Mouse (Mus musculus) layer of hippocampus, postnatal 14 days (tissue): ENCODE measurements around the gene Parp12. TPM values are rescaled to one million over a fixed set of nuclear protein-coding genes. Genes with fewer than 3 reads are reported as not detected.

Source experiments
- DNase-seq, 2 experiments: peaks; one replicate each; pipeline ENCODE4 v3.0.0; 2021 to 2022; ENCODE audit warnings: low spot score in 2 of 2, mixed read lengths in 1 of 2
- total RNA-seq, 2 experiments: library from RNA; stranded (reverse); gene quantifications; 2 replicates each; pipeline ENCODE4 v1.2.3; 2021

Parp12 gene
- total RNA-seq, 2 experiments from 2014 or later, result 4.9 to 5.5 TPM

DNA sequence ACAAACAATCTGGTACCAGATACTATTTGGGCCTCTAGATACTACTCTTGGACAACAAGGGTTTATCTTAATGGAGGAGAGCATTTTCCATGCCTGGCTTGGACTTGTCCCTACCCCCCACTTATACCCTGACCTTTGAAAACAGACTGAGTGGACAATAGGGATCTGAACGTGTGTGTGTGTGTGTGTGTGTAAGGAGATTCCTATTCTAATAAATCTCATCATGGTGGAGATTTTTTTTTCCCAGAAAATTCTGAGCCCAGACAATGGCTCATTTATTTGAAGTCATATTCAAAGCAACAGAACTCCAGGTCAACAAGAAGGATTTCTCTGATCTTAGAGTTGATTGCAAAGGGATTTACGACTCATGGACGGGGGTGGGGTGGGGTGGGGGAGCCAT is 59.2 kb downstream of the Parp12 start:
- DNase-seq, result no peak

DNA sequence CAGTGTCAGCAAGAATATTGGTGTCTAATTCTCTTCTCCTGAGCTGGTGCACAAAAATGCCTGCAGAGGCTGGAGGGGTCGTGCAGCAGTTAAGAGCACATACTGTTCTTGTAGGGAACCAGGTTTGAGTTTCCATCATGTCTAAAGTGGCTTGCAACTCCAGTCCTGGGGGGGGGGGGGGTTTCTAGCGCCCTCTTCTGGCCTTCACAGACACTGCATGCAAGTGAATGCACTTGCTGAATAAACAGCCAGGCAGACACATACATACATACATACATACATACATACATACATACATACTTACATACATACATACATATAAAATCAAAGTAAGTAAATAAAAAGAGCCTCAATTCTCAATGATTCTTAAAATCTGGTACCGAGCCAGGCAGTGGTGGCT is 59.8 kb downstream of the Parp12 start:
- no peak for DNase-seq

DNA sequence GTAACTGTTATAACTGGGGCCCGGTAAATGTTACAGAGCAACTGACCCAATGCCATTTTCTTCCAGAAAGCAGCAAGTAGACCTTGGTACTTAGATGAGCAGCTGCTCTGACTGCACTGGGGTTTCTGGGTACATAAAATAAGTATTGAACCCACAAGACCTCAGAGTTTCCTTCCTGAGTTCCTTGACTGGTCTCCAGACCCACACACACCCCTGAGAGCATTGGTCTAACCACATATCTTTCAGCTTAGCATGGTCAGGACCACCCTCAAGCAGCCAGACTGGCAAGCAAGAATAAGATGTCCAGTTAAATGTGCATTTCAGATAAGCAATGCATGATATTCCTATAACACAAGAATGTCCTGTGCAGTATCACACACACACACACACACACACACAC is 61.0 kb downstream of the Parp12 start:
- no peak for DNase-seq

DNA sequence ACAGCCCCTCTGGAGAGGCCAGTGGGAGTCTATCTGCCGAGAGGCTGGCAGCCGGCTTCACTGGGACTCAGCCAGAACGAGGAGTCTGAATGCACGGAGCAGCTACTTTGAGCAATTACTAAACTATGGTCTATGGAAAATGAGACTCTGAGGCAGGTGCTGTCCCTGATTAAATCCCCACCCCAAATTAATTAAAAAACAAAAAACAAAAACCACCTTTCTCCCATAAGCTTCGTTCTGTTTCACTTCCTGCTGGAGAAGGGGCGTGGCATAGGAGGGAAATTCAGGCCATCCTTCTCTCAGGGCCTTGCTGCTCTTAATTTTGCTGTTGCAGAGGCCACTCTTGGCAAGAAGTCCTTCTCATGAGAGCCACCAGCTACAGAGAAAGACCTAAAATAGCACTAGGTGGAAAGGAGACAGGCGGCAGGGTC is 62.3 kb downstream of the Parp12 start:
- no peak for DNase-seq

DNA sequence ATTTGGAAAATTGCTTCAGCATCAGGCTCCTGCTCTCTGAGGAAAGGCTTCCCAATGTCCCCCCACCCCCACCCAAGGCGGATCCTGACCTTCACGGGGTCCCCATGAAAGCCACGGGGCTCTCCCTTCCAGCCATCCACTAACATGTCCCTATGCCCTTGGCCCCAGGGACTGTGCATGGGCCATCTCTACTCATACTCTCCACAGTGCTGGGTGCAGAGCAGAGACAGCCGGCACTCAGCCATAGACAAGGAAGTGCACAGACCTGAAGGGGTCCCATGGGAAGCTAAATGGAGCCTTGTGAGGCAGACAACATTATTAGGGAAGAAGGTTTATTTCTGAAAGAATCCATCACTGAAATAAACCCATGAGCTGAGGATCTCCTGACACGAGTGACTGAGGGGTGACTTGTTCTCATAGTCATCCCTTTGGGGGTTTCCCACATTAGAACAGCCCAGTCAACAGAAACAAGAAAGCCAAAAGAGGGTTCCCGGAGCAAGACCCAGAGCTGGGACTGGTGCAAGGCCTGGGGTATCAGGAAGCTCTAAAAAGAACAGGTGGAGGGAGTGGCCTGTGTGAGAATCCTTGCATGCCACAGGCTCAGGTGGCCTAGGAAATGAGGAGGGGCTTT is 63.2 kb downstream of the Parp12 start:
- DNase-seq, result no peak

DNA sequence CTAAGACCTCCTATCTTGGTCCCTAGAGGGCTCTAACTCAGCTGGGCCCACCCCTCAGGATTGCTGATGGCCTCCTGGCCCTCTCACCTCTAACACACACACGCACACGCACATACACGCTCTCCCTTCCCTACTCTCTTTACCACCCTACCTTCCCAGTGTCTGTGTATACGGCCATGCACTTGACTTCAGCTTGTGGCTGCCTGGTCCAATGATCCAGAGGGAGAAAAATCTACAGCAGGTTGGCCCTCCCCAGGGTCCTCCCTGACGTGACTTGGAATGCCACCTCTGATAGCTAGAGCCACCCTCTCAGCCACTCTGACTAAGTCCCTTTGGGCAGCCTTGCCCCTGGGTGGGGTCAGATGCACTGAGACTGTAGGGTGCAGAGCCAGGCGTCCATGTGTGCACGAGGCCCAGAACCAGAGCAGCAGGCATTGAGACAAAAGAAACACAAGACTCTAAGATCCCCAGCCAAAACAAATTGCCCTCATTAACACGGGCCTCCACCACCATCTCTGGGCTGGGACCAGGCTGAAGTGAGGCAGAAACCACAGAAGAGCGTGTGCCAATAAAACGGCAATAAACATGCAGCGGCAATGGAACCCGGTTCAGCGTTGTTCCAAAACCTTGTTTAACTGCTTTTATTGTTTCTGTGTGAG is 63.8 kb downstream of the Parp12 start:
- peak in 1 of 2 experiments; percentile 35 for DNase-seq

DNA sequence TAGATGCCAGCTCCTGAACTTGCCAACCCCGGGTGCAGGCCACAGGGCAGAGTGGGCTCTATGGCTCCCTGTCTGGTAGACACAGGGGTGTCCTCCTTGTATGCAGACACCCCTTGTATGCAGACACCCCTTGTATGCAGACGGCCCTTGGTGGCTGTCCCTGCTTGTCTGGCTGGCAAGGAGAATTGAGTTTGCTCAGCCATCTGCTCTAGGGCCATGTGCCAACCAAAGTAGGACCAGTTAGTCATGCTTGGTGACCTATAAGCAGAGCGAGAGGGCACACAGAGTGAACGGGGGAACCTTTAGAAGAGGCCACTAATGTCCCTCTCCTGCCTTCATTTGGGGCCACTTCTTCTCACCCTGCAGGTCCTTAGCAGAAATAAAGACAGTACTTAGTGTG is 65.5 kb downstream of the Parp12 start:
- DNase-seq, result no peak

DNA sequence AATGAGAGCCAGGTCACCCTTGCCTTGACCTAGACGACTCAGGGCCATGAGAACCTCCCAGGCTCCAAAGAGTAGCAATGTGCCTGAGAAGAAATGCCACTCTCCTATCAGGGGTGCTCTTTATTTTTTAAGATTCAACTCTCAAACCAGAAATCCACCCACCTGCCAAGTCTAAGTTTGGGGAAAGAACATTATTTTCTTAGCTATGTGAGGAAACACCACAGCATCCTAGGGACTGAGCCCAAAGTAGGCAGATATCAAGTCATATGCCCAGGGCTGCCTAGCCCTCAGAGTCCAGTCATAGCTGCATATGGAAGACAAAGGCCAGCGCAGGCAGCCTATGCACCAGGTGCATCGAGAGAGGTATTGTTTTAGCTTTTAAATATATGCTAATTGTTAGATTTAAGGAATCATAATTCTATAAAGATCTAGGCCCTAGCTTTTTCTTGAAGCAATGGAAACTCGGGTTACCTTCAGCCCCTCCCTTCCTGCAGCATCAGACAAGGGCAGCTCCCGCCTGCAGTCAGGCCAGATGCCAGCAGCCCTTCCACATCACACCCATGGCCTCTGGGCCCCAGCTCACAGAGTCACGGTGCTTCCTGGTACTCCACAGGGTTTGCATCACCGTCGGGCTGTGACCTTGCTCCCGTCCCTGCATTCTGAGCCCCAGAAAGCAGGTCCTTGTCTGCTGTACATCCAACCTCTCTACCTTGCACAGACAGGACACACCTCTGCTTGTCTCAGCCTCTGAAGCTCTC is 66.2 kb downstream of the Parp12 start:
- no peak for DNase-seq

DNA sequence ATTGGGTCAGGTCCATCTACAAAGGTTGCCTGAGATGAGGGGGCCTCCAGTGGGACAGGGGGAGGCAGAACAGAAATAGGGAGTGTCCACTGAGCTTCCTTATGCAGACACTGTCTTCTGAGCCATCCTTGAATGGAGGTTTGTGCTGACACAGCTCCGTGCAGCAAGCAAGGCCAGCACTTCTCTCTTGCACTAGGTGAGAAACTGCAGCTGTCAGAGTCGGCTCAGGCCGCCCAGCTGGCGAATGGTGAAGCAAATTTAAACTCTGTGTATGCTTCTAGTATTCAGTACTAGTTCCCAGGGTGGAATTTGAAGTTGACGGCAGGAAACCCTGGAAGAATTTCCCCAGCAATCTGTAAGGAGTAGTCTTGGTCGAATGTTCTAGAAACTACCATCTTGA is 67.3 kb downstream of the Parp12 start:
- DNase-seq, result no peak

DNA sequence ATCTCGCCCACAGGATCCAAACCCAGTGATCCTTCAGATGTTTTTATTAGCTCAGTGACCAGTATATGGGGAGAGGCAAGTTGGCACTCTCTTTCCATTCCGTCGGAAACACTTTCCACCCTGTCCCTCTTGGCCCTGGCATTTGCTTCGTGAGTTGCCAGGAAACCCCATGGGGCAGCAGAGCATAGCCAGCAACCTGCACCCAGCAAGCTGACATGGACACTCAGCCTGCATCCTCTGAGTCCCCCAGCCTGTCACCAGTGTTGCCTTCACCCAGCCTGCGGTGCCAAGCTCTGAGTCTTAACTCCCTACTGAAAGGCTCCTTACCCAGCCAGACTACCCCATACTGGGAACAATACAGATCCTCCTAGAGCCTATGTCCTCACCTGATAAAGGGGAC is 69.0 kb downstream of the Parp12 start:
- DNase-seq, result no peak

DNA sequence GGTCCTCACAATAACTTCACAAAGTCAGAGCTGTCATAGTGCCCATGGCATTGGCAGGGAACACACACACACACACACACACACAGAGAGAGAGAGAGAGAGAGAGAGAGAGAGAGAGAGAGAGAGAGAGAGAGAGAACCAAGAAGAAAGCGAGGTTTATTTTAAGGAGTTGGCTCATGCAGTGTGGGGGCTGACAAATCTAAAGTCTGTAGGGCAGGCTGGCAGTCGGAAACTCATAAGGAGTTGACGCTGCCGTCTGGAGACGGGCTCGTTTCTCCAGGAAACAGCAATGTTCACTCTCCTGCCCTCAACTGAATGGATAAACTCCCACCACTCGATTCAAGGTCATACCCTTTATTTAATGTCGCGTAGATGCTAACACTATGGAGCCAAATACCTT is 77.7 kb downstream of the Parp12 start:
- DNase-seq, result no peak

Other genes with a start within 250 kb of the Parp12 start
- gene Tbxas1, start 242.9 kb downstream of the Parp12 start, total RNA-seq, result 1 to 10 TPM; 1.9 to 3.1 TPM
- 10 to 100 TPM; 60.4 to 62.3 TPM for gene Hipk2, start 242.2 kb downstream of the Parp12 start, total RNA-seq
- gene Kdm7a, start 88.4 kb upstream of the Parp12 start, total RNA-seq, result 10 to 100 TPM; 29.8 to 33.0 TPM